Mouse (Mus musculus) urinary bladder, postnatal 36 days (tissue): ENCODE data around the gene Cgn.

ENCODE experiments used
- DNase-seq, 2 experiments: peaks; one replicate each; pipeline ENCODE4 v3.0.0; 2022; ENCODE audit warnings: low spot score in 2 of 2, mixed read lengths in 1 of 2

Cgn gene

DNA sequence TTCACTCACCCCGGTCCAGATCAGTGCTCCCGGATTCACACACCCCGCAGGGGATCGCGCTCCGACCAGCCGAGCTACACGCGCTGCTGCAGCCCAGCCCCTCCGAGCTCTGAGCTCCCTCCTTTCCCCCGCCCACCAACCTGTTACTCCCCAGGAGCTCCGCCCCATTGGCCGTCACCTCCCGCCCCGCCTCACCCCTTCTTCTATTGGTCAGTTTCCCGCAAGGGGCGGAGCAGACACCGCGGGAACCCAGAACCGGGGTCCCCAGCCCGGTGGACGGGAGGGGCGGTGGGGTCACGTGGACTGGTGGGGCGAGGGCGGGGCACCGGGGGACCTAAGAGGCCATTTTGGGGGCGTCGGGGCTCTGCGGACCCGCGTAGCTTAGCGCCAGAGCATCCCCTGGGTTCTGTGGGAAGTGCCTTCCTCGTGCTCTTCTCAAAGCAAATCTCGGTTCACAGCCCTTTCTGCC is at the start of gene Cgn:
Cgn (minus strand) TSS at position 126 of the 469 bp plus-strand sequence.
- DNase-seq = peak; percentile 90 to 93

DNA sequence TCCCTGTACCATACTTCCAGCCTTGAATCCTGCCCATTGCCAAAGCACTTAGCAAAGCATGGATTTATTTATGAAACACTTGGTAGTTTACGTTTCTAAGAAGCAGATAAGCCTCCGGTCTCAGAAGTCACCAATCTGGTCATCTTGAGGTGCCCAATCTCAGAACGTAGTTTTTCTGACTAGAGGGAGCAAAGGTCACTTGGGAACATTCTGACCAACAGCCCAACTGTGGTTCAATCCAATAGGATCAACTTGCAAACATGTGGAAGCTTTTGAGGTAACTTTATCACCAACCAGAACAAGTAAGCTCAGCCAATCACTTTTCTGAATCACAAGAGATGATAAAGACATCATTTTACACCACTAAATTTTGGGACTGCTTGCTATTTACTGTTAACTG is 49.1 kb upstream of the Cgn start:
- DNase-seq = no peak

DNA sequence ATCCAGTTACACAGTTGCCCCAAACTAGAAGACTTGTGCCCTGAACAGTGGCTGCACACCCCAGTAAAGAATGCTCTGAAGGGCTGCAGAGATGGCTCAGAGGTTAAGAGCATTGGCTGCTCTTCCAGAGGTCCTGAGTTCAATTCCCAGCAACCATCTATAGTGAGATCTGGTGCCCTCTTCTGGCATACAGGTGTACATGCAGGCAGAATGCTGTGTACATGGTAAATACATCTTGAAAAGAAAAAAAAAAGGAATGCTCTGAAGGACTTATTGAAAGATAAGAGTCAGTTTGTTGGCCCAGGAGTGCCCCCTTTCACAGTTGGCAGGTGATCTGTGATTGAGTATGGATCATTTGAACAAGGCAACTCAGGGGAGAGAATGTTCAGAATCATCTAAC is 47.1 kb upstream of the Cgn start:
- DNase-seq = no peak

DNA sequence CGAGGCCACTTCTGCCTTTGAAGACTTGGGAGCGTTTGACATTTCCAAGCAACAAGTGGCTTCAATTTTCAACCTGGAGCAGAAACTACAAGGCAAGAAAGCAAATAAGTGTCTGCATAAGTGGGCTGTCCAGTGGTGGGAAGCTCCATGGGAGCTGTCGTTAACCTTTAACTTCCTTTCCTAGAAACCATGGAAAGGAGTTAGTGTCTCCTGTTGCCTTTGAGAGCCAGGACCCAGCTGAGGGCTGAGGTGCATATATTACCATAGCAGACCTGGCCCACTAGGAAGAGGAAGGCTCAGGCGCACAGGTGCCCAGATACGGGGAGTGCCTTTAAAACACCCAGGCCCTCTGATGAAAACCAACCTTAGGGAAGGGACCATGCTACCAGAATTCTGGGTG is 46.4 kb upstream of the Cgn start:
- DNase-seq = no peak

DNA sequence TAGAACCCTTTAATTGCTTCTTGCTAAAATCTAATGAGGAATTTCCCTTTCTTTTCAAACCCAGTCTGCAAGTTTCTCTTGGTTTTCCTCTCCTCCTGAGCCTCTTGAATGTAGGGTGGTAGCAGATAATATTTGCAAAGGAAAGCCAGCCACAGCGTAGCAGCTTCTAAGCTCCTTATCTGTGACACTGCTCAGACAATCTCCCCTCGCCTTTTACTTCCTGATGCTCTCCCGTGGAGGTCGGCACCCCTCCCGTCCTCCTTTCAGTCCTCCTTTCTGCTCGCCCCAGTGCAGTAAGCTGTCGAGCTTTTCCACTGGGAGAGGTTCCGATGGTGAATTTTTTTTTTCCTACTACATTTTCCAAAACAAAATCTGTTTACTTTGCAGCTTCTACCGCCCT is 45.8 kb upstream of the Cgn start:
- no peak for DNase-seq

DNA sequence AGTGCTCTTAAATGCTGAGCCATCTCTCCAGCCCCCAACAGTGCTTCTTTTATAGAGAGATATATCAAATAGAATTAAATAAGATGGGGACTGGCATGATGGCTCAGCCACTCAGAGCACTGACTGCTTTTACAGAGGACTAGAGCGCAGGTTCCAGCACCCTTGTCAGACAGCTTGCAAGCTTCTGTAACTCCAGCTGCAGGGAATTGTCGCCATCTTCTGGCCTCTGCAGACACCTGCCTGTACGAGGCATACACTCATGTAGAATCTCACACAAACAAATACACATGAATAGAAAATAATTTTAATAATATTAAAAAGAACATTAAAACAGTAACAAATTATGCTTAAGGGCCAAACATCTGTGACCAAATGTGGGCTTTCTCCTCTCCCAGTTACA is 37.8 kb upstream of the Cgn start:
- DNase-seq = no peak

DNA sequence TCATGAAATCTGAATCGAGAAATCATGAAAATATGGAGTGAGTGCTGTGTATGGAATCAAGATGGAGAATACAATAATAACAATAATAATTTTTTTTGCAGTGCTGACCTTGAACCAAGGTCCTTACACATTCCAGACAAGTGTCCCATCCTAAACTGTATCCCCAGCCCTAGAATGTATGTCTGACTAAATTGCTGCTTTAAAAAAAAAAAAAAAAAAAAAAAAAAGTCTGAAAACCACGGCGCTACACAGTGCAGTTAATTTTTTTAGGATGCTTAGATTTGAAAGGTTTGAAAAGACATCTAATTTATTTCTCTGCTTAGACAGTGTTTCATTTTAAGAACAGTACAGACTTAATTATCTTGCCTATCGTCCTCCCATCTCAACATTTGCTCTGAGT is 35.8 kb upstream of the Cgn start:
- DNase-seq = no peak

DNA sequence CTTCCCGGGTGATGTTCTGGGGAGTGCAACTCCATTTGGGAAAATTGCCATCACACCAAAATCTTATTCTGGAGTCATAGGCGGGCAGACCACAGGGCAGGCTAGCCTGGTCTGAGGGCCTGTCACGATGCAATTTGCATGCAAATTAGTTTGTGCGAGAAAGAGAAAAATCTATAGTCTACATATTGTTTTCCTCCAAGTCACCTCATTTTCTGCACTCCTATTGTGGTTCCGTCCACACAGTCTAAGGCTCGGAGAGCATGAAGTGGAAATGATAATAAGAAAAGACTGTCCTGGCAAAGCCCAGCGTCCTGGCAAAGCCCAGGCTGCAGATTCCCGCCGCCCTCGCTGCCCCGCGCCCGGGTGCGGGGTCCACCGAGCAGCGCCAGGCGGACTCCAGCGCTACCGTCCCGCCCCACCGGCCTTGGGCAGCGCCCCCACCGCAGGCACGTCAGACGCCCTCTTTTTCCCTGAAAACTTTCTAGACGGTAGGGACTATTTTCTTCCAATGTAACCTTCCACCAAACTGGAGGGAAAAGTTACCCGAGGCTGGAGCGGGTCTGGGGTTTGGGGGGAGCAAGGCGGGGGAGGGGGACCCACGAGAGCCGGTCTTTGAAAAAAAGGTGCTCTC is 34.8 kb upstream of the Cgn start:
- peak; percentile 9 to 34 for DNase-seq

DNA sequence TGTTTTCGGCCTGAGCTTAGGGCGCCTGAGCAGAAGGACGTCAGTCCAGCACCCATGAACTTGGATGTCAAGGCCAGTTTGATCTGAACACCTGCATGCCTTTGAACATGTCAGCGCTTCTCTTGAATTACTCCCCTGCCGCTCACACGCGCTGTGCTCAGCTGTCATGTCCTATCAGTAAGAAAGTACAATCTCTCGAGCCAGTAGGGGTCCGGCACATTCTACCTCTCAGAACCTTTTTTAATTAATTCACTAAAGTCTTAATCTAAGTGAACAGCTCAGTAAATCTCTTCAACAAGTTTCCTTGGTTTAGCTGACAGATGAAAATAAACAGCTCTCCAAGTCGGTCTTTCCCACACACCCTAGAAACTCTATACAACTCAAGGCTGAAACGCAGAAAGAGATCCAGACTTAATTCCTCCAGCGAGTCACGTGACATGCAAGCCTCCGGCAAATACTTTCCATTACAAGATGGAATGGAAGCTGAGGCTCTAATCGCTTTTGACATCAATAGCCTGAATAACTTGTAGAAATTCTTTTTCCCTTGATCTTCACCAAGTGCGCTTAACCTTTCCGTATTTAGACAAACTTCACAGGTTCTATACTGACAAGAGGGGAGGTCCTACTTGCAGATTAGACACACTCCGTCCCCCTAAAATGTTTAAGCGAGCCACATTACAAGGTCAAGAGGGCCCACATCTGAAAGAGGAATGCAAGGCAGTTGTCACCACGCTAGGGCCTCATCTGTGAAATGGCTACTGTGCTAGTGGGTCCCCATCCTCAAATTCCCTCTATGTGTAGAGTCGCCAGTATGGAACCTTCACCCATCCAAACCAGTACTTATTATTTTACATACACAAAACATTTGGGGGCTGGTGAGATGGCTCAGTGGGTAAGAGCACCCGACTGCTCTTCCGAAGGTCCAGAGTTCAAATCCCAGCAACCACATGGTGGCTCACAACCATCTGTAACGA is 33.4 kb upstream of the Cgn start:
- DNase-seq = no peak

DNA sequence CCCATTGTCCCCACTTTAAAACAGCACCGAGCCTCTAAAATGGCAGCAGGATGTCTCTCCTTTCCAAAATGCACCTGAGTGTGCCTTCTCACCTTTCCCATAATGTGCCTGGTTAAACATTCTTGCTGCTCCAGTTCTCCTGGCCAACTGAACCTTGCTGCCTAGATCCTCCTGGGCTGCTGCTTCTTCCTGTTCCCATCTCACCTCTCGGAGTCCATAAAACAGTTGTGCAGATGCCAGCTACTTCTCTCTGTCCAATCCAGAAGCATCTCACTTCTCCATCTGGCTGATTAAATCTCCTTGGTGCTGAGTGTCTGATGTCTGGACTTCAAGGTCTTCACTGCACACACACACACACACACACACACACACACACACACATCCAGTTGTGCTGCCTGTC is 31.4 kb upstream of the Cgn start:
- DNase-seq = no peak

DNA sequence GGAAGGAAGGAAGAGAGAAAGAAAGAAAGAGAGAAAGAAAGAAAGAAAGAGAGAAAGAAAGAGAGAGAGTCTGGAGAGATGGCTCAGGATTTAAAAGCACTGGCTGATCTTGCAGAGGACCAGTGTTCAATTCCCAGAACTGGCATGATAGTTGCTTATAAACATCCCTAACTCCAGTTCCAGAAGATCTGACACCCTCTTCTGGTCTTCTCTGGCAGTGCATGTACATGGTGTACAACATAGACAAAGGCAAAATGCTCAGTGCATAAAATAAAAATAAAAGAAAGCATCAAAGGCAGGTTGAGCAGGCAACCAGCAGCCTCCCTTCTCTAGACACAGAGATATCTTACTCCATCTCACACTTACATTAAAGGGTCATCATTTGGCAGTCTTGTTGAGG is 29.3 kb upstream of the Cgn start:
- no peak for DNase-seq

DNA sequence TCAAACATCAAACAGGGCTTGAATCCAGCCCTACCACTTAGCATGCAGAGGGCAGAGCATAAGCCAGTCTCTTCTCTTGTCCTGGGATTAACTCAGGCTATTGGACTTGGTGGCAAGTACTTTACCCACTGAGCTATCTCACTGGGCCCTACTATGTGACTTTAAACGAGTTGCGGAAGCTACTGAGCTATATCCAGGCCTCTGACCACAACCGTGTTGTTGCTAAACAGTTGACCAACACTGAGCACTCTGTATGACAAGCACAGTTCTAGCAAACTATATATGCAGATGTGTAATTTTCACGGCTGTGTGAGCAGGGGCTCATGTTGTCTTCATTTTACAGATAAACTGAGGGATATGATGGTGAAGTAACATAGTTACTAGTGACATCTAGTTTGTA is 28.4 kb upstream of the Cgn start:
- DNase-seq = no peak

DNA sequence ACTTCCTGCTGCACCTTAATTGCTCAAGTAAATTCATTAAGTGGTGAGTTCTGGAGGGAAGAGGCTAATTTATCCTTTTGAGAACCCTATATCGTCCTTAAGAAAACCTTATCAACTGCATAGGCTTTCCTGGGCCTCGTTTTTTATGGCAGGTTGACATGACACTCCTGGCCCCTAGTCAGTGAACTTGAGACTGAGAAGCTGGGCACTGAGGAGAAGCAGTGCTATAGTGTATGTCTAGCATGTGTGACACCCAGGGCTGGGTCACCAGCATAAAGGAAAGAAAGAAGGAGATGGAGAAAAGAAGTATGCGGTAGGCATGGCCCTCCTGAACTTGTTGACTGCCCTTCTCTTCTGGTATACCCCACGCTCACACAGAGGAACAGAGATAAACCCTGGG is 27.8 kb upstream of the Cgn start:
- no peak for DNase-seq

DNA sequence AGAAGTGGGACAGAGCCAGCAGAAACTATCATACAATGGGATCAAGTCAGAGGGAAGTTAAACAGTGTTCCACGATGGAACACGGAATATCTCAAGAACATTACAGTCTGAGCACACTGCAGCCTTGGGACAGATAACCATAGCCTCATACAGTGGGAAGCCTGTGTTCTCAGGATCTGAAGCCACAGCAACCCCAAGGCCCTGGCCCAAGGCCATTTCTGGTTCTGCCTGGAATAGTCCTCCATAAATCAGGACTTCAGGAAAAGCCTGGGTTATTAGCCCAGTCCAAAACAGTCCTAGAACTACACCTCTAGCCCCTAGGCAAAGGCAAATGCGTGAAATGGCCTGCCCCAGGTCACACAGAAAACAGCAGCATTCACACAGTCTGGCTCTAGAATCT is 27.4 kb upstream of the Cgn start:
- no peak for DNase-seq

DNA sequence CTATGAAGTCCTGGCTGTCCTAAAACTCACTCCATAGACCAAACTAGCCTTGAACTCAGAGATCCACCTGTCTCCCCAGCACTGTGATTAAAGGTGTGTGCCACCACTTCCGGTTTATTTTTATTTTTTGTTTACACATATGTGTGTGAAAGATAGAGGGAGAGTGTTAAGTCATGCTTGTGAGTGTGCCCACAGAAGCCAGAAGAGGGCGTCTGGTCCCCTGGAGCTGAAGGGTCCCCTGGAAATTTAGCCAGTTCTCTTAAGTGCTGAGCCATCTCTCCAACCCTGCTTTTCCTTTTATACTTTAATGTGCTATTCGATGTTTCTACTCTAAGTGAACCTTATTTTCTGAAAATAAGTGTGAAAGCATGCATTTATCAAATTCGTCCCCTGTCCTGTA is 25.3 kb upstream of the Cgn start:
- DNase-seq = no peak

DNA sequence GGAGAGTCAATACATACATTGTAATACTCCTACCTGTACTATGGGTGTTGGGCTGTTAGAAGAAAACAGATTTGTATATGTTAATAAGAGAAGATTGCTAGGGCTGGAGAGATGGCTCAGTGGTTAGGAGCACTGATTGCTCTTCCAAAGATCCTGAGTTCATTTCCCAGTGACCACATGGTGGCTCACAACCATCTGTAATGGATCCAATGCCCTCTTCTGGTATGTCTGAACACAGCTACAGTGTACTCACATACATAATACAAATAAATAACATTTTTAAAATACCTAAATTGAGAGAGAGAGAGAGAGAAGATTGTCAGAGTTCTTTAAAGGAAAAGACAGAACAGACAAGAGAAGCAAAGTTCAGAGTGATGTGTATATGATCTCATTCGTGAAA is 22.0 kb upstream of the Cgn start:
- no peak for DNase-seq

DNA sequence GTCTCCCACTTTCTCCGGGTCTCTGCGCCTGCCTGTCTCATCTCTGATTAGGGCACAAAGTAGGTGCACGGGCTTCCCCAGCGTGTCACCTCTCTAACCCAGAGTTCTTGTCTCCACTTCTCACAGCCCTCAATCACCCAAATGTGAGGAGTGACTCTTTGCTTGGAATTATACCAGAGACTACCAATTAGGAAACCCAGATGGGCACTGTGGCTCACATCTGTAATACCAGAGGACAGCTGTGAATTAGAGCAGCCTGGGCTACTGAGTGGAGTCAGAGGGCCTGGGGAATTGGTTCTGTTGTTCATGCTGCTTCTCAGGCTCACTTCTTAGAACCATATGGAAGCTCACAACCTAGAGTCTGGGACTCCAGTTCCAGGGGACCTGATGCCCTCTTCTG is 18.7 kb upstream of the Cgn start:
- DNase-seq = no peak

DNA sequence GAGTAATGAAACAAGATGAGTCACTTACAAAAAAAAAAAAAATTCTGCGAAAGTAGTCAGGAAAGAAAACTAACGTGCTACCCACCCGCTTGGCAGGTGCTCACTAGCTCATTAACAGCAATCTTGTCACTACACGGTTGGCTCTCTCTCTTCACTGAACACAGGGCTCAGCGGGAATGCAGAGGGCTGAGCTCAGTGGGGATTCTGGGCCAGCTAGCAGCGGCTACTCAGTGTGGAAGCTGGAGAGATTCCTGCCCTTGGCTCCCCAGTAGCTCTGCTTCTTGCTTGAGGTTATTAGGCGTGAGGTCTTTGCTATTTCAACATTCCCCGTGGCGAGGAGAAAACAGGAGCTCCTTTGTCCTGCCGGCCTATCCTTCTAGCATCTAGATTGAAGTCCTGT is 17.9 kb upstream of the Cgn start:
- DNase-seq = peak in 1 of 2 experiments; percentile 42

DNA sequence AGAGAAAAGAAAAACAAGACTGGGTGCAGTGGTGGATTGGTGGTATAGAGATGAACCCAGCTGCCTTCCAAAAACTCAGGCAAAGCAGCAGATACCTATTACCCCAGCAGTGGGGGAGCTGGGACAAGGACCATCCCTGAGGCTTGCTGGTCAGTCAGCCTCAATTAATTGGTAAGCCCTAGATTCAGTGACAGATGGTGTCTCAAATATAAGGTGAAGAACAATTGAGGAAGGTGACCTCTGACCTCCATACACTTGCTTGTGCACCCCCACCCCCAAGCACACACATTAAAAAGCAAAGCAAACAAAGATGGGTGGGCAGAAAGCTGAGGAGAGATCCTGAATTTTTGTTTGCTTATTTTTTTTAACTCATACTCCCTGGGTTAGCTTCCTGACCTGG is 9.9 kb upstream of the Cgn start:
- no peak for DNase-seq

DNA sequence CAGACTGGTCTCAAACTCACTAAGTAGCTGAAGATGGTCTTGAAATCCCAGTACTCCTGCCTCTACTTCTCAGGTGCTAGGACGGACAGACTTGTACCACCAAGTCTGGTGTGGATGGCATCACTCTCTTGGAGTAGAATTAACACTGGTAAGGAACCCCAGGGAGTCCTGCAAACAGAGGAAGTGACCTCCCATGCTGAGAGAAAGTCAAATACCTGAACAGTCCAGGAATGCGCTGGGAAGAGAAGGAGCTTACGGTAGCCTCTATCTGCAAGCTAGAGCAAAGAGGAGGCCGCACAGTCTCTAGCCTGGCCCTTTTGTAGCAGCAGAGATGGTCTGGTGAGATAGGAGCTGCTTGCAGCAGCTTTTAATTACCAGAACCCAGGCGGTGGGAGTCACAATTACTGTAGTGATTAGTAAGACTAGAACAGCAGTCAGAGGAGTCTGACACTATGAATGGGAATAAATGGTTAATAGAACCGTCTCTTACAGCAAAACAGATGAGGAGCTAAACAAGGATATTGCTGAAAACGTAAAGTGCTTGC is 9.4 kb upstream of the Cgn start:
- DNase-seq = no peak

DNA sequence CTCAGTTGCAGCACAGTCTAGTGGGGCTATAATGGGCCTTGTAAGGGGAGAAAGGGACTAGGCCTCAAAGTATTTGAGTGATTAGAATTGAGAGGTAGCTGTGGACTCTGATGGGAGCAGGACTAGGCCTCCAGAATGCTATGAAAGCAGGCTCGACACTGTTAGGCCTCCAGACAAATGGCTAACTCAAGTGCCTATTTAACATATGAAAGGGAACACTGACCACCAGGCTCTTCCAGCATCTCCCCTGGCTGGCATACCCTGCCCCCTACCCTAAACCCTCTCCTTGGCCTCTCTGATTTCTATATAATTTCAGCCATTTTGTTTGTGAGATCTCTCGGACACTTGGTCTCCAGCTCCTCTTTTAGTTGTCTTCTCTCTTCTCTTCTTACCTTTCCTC is 8.1 kb upstream of the Cgn start:
- DNase-seq = no peak

DNA sequence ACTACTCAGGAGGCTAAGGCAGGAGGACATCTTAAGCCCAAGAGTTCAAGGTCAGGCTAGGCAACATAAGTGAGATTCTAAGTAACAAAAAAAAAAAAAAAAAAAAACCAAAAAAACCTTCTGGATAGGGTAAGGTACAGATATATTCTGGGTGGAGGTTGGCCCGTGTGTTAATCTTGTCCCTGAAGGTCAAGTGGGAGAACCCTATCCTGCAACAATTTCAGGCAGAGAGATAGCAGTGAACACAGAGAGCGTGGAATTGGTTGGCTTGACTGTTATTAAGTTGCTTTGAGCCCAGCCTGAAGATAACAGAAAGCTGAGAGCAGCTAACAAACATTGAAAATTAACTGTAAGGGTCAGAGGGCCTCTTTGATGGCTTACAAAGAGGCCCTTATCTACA is 7.4 kb upstream of the Cgn start:
- DNase-seq = no peak

DNA sequence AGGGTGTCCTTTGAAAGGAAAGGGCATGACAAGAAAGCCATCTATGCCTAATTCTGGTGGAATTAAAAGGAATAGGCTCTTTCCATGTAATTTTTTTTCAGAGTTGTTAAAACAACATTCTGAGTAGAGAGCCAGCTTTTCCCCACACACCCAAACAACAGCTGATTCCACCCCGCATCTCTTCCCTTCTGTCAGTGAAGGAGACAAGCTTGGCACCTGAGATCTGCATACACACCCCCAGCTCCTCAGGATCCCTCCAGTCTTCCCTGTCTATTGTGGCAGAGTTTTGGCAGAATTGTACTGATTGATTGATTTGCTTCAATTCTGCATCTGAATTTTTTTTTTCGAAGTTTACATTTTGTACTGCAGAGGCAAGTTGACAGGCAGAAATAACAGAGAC is 6.0 kb upstream of the Cgn start:
- no peak for DNase-seq
